Mouse (Mus musculus) urinary bladder, postnatal 36 days (tissue): ENCODE data around the gene Plcl1.
"Not testable (repeated sequence)": the region's sequence is repeated elsewhere in the genome, so short reads cannot be mapped to it uniquely, and the experiment has no call there.

ENCODE experiments used
- DNase-seq, 2 experiments: peaks; one replicate each; pipeline ENCODE4 v3.0.0; 2022; ENCODE audit warnings: low spot score in 2 of 2, mixed read lengths in 1 of 2

Plcl1 gene

GRCm38 (mm10) chr1:55438617-55439016 lies 32.9 kb downstream of the Plcl1 start:
- no peak for DNase-seq

GRCm38 (mm10) chr1:55445043-55445688 lies 39.4 kb downstream of the Plcl1 start:
- no peak for DNase-seq

DNA sequence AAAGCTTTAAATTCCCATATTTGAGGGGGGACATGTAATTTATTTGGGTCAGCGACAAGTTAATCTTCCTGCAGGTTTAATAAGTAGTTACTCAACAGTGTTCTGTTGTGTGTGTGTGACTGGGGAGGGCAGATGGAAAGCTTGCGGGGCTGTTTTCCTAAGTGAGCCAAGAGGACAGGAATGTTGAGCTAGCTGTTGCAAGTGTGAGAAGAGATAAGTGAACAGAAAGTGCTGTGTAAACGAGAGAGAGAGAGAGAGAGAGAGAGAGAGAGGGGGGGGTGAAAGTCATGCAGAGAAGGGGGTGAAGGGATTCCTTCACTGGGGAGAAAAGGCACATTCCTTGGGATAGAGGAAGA lies 39.9 kb downstream of the Plcl1 start:
- DNase-seq: no peak

- DNase-seq: no peak
Measured at GRCm38 (mm10) chr1:55446273-55446672, 40.6 kb downstream of the Plcl1 start.

DNA sequence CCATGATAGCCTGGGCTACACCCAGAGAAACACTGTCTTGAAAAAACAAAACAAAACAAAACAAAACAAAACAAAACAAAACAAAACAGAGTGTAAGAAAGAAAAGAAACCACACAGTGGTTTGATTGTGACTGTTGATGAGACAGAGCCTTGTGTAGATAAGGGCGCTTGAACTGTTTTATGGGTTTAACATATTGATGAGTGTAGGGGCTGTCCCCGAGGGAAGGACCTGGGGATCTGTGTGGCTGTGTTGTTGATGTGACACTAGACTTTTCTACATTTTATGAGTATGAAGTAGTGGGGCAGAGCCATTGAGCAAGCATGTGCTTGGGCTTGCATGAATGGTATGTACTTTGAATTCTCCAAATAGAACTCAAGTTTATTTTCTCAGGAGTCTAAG lies 41.2 kb downstream of the Plcl1 start:
- DNase-seq: no peak

DNA sequence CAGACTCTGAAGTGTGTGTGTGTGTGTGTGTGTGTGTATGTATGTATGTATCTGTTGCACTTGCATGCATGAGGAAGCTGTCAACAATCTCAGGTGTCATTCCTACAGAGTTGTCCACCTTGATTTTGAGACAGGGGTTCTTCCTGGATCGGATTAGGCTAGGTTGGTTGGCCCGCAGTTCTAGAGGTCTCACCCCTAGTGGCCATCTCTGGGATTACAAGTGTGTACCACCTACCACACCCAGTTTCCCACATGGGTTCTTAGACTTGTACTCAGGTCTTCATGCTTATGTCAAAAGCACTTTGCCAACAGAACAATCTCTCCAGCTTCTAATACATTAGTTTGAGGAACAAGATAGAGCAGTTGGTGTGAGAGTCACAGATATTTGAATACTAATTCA lies 41.9 kb downstream of the Plcl1 start:
- DNase-seq: no peak

- DNase-seq: no peak
Measured at GRCm38 (mm10) chr1:55448104-55448503, 42.4 kb downstream of the Plcl1 start.

DNA sequence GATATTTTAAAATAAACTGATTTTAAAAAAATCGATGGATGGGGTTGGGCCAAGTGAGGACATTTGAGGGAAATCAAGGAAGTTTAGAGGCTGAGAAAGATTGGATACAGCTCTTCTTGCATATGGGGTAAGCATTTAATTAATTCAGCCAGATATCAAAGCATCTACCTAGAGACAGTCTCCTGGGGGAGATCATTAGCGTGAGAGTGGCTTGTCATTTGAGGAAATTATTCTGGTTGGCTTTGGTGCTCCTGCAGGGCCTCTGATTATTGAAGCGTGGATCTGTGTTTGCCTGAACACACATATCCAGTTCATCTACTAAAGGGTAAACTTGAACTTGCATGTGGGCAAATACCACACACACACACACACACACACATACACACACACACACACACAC lies 44.1 kb downstream of the Plcl1 start:
- no peak for DNase-seq

DNA sequence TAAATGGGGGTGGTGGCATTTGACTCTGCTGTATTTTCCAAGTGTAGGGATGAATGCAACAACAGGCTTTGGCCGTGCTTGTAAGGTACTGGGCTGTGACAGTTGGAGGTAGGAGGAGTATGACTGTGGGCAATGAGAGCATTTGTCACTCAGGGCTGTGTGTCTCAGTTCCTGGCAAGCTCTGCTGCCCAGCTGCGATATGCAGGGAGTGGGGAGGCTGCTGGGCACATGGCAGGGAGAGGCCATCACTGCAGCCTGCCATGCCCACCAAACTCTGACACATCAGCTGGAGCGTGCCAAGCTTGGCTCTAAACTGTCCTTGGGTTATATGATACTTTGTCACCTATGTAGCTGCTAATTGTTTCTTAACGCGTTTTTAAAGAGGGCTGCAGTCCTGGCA lies 48.4 kb downstream of the Plcl1 start:
- no peak for DNase-seq

DNA sequence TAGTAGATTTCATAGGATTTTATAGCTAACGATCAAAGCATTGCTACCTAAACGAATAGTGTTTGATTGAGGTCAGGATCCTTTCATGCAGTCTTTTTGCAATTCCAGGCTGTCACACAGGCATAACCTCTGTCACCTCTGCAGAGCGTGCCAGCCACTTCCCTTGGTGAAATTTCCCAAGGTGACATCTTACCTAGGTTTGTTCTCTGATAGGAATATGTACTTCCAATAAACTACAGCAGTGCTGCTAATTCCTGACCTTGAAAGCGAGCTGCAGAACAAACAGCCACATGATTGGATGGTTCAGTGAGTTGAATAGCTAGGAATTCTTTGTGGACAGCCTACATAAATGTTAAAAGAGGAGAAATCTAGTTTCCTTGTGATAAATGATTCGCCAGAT lies 56.6 kb downstream of the Plcl1 start:
- DNase-seq: no peak

- no peak for DNase-seq
Measured at GRCm38 (mm10) chr1:55473756-55474155, 68.0 kb downstream of the Plcl1 start.

DNA sequence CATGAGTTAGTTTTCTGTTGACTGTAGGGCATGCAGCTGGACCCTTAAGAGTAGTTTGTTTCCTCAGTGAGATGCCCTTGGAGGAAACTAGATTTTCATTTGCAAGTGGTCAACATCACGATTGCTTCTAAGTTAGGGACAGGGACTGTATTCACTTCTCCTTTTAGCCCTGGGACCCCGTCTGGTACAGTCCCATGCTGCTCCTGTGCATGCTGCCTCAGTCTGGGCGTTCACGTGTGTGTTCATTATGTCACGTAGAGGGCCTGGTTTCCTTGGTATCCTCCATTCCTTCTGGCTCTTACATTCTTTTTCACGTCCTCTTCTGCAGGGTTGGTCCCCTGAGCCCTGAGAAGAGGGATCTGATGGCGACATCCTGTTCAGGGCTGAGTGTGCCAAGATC lies 69.3 kb downstream of the Plcl1 start:
- DNase-seq: no peak

DNA sequence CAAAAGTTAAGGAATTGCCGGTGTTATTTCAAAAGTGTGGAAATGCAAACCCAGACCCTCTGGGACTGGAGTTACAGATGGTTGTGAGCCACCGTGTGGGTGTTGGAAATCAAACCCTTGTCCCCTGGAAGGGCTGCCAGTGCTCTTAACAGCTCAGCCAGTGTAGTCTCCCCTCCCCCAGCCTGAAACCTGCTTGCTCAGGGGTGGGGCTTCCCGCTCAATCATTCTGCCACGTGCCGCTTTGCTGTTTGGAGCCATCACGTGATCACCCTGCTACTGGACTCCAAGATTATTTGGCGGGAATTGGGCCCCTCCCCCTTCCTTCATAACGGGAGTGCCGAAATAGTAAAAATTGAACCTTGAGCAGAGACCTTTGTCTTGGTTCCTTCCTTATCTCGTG lies 81.7 kb downstream of the Plcl1 start:
- not testable (repeated sequence) for DNase-seq

GRCm38 (mm10) chr1:55488261-55488660 lies 82.5 kb downstream of the Plcl1 start:
- no peak for DNase-seq

DNA sequence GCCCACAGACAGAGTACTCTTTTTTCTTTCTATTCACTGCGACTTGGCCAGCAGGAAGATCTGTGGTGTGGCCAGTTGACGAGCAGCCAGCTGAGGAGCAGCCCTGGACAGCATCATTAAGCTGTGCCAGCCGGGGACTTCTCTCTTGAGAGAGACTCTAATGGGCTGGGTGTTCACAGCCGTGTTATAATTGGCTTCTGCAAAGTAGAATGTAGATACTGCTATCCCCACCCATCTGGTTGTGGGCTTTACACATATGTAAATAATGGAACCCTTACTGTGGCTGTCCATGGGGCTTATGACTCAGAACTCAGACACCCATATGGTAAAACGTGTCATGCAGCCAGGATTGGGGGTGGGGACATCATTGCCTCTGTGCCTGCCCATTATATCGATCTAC lies 83.6 kb downstream of the Plcl1 start:
- DNase-seq: no peak

- DNase-seq: no peak
Measured at GRCm38 (mm10) chr1:55499872-55500271, 94.2 kb downstream of the Plcl1 start.

DNA sequence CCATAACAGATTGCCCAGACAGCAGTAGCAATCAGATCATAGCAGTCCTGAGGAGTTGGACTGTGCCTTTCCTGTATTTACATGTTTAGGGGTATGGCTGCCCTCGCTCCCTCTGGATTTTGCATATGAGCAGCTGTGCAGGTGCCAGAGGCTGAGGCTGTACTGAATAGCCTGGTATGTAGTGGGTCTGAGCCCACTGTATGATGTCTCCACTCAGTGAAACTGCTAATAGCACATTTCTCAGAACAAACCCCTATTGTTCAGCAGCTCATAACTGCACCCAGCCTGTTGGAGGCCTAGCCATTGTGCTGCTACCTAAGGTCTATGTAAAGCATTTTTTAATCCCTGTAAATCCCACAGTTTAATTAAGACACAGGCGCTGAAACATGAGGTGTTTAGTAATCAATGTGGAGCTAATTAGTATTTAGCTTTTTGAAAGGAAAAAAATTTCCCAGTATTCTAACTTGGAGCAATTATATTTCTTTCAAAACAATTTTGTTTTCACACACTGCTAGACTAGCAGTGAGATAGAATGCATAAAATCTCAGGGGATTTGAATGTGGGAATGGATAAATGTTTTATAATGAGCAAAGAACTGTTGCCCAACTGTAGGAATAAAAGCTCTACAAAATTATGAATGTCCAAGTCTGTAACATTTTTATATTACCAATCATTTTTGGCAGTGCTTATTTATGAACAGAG lies 95.4 kb downstream of the Plcl1 start:
- no peak for DNase-seq

GRCm38 (mm10) chr1:55505811-55506210 lies 100.1 kb downstream of the Plcl1 start:
- no peak for DNase-seq

DNA sequence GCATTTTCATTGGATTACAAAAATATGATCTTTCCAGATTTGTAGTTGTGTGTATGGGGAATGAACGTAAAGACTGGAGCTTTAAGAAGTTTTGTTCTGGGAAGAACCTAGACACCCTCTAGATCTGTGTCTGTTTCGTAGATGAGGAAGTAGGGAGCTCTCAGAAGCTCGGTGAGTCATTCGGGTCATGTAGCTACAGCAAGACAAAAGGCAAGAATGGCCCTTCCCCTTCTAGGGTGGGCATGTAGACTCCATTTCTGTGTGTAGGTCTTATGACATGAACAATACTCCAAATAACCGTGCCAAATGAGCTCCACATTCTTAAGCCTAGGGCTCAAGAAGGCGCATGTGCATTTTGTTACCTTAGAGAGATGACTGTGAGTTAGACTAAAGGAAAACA lies 101.3 kb downstream of the Plcl1 start:
- no peak for DNase-seq

DNA sequence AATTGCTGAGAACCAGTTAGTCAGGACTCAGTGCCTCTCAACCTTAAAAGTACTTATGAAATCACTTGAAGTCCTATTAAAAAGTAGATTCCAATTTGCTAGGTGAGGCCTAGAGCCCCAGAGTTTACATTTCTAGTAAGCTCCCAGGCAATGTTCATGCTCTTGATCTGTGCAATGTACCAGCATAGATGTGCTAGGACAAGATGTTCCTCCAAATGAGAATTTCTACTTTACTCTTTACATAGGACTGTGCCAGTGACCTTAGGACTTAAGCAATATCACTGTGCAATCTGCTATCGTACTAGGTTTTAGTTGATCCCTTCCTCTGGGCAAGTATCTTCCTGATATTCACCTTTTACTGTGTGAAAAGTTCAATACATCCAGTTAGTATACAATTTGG lies 103.9 kb downstream of the Plcl1 start:
- no peak for DNase-seq

- no peak for DNase-seq
Measured at GRCm38 (mm10) chr1:55512165-55512564, 106.4 kb downstream of the Plcl1 start.

- DNase-seq: not testable (repeated sequence)
Measured at GRCm38 (mm10) chr1:55512799-55513198, 107.1 kb downstream of the Plcl1 start.

- no peak for DNase-seq
Measured at GRCm38 (mm10) chr1:55517182-55517581, 111.5 kb downstream of the Plcl1 start.

DNA sequence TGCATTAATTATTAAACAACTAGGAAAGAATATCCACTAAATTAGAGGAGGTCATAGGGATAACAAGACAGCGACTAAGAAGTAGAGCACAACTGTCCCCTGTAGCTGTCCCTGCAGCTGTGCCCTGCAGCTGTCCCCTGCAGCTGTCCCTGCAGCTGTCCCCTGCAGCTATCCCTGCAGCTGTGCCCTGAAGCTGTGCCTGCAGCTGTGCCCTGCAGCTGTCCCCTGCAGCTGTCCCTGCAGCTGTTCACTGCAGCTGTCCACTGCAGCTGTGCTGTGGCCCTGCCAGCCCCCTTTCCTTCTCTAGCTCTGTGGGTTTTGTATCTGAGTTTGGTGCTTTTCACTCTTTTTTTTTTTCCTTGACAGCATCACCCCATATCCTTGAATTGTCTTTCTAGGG lies 118.2 kb downstream of the Plcl1 start:
- no peak for DNase-seq
